Mouse (Mus musculus) cerebellum, adult 11-12 months (tissue): ENCODE results near the gene Rnf150.

Experiments
- DNase-seq: peaks from one replicate; pipeline ENCODE4 v3.0.0; 2022

Rnf150 gene

GRCm38 (mm10) chr8:82889062-82889720 is 26.0 kb downstream of the Rnf150 start:
- no peak for DNase-seq

- DNase-seq = no peak
Observed at GRCm38 (mm10) chr8:82895091-82895490, 31.9 kb downstream of the Rnf150 start.

DNA sequence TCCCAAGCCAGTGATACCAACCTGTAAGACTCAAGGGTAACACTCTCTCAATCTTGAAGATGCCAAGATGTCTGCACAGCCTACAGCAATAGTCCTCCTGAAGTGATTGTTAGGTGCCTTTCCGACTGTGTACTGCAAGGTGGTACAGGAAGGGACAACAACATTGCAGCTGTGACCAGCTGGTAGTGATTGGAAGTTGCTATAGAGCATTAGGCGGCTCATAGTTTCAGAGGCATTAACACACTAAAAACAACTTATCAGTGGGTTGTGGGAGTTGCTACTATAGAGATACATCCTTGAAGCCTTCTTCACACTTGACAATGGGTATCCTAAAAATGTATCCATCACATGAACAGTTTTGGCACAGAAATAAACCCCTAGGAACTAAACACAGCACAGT is 33.6 kb downstream of the Rnf150 start:
- no peak for DNase-seq

DNA sequence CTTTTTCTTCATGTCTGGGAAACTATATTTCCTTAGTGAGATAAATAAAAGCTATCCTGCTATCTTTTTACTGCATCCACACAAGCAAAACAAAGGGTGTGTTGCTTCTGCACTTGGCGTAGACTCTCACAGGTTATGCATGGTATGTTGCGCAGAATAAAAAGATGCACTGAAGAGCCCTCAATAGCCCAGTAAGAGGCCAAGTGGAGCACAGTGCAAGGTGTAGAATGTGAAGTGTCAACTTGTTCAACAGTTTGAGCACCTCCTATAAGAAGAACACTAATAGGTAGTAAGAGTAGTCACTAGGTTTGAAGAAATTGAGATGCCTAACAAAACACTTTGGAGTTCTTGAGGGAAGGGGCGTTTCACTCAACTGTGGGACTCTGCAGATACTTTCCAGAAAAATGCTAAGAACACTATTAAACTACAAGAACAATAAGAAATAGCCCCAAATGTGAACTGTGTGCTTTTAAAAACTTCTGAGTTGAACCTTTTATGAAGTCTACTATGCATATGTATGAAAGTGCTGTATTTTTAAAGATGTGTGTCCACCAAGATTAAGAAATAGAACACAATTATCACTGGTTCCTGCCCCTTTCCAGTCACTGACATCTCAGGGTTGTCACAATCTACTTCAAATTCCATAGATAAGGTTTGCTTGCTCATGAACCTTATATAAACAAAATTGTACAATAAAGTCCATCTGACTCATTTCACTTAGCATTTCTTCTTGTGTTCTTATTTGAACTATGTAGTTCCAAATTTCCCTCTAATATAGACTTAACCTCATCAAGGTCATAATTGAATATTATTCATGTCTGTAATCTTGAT is 34.7 kb downstream of the Rnf150 start:
- no peak for DNase-seq

DNA sequence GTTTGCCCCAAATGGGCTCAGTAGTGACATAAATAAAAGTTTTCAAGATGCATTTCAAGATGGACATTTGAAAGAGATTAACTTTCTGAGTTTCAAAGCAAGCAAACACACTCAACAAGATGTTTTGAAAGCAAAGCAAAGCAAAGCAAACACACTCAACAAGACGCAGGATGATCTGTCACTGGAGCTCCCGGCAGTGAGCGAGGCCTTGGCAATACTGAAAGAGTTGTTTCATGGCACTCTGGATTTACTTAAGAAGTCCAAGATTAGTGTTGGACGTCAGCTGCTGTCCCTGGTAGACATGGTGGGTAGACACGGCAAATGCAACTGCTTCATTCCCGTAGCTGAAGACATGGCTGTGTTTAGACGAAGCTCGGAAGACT is 35.3 kb downstream of the Rnf150 start:
- no peak for DNase-seq

DNA sequence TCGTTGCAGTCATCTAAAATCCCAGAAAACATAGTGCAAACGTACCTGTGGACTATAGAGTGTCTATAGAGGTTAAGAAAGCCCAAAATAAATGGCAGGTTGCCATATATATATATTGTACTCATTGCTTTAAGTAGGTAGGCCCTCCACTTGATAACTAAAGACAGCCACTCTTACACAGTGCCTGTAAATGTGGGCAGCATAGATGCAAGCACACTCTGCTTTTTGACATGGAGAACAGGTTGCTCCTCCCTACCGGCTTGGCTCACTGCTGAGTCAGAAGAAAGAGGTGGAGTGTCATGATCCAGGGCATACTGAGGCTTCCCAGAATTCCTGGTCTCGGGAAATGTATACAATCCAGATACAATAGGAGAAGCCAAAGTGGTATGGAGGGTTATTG is 37.8 kb downstream of the Rnf150 start:
- DNase-seq = no peak

DNA sequence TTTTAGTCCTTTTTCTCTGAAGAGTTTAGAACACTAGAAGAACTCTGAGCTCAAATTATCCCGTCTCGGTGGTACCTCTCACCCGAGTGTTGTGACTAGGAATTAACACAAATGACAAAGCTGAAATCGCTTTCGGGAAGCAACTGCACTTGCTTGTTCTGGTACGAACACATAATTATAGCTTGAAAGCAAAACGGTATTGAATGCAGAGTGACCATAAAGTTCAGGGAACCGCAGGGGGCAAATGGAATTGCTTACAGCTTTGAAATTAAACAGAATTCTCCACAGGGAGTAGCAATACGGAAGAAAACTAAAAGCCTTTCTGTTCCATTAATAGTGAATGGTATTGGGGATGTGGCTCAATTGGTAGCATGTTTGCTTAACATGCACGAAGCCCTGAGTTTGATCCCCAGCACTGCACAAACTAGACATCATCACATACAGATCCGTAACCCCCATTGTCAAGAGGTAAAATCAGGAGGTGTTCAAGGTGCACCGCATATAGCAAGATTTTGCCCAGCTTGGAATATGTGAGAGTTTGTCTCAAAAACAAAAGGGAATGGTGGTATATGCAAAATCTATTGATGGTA is 38.5 kb downstream of the Rnf150 start:
- no peak for DNase-seq

DNA sequence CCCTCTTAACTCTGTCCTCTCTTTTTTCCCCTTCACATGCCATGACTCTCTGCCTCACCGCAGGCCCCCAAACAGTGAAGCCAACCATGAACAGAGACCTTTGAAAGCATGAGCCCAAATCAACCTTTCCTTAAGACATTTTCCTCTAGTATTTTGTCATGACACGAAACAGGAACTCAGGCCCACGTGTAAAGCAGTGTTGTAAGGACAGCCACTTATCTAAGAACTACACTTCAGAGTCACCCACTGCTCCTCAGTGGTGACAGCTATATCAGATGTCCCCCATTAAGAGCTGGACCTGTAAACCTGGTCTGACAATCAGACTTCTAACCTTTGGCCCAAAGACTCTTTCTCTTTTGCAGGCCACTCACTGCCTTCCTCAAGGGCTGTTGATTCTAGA is 40.3 kb downstream of the Rnf150 start:
- DNase-seq = no peak

DNA sequence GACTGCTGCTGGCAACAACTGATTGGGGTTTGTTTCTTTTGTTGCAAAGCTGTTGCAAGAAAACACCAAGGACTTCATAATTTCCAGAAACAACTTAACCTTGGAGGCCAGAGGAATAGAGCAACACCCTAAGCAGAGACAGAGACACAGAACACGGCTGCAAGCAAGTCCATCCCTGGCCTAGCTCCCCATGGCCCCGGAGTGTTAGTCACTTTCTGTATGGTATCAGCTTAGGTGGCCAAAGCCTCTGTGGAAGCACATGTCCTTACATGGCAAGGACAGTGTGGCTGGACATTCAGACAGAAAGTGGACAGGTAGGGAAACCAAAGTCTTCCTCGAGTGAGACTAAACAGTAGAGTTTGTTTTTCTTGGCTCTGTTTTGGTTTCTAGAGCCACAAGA is 44.1 kb downstream of the Rnf150 start:
- DNase-seq = no peak

DNA sequence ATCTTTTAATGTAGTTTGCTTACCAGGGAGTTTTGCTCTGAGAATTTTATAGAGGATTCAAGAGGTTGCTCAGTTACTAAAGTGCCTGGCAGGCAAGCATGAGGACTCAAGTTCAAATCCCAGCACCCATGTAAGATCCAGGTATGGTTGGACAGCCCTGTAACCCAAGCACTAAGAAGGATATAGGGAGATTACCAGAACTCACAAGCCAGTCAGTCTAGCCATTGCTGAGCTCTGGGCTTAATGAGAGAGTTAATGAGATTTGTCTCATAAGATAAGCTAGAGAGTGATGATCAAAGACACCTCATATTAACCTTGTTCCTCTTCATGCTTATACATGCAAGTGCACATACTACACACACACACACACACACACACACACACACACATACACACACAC is 48.3 kb downstream of the Rnf150 start:
- DNase-seq = no peak

DNA sequence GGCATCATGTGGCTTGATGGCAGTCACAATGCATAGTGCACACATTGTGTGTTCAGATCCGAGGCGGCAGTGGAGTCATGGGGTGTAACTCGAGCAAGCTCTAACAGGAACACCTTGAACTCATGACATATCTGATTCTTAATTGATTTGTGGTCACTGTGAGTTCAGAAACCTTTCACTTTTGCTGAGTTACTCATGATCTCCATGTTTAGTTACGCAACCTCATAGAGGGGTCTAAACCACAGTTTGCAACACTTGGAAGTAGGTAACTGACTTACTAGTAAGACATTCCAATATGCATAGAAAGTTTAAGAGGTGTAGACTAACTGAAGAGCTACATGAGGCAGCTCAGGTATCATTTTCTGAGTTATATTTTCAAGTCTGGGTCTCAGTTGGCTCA is 49.1 kb downstream of the Rnf150 start:
- DNase-seq = no peak

- no peak for DNase-seq
Observed at GRCm38 (mm10) chr8:82914543-82914942, 51.4 kb downstream of the Rnf150 start.

DNA sequence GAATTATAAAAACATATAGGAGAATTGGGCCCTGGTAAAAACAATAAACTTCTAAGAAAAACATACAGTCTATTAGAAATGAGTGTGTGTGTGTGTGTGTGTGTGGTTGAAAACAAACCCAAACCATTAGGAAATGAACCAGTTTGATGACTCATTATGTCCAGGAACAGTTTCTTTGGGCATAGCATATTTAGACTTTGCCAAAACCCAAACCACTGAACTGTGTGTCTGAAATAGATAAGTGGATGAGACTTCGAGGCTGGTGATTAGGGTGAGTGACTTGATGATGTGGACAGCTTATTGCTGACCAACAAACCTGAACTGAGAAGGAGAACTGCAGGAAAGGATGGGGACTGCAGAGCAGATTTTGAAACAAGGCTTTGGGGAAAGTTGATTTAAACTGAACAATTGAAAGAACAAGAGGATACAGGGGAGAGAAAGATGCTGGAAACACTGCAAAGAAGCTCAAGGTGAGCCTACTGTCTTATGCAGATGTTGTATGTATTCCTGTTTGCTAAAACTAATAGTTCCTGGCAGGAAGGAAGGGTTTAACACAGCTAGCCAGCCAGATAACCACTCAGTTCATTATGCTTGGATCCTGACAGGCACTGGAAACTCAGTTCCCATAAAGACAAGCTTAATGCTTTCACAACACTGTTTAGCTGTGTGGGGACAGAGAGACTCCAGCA is 53.8 kb downstream of the Rnf150 start:
- DNase-seq = no peak

GRCm38 (mm10) chr8:82917540-82918316 is 54.6 kb downstream of the Rnf150 start:
- DNase-seq = no peak

- DNase-seq = no peak
Observed at GRCm38 (mm10) chr8:82919676-82920075, 56.5 kb downstream of the Rnf150 start.

DNA sequence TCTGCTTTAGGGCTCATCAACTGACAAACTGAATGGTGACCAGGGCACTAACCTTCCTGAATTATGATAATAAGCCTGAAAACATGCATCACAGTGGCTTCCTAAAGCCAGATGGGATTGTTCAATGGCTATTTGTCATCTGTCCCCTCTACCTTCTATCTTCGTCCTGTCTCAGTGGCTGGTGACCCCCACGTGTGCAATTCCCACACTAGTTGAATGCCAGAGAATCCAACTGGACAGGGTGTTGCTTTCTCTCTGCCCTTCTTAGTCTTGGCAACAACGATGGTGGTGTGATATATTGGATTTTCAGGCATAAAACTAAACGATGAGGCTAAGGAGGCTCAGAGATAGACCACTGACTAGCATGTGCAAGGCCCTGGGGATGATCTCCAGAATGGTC is 57.0 kb downstream of the Rnf150 start:
- no peak for DNase-seq

- DNase-seq = no peak
Observed at GRCm38 (mm10) chr8:82925286-82925685, 62.1 kb downstream of the Rnf150 start.

- no peak for DNase-seq
Observed at GRCm38 (mm10) chr8:82926518-82926917, 63.4 kb downstream of the Rnf150 start.

DNA sequence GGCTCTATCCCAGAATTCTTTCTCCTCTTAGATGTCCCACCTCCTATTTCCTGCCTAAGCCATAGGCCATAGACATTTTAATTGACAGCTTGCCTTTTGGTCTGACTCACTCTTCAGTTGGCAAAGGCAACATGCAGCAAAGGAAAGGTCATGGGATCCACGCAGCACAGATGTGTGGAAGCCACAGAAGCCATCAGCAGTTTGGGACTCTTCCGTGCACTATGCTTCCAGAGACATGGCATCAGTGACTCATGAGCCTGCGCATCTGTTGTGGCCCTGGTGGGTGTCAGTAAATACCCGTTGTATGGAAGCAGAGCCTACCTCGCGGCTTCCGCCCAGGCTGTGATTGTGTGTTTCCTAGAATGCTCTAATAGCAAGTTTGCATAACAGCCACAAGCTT is 68.4 kb downstream of the Rnf150 start:
- DNase-seq = no peak

DNA sequence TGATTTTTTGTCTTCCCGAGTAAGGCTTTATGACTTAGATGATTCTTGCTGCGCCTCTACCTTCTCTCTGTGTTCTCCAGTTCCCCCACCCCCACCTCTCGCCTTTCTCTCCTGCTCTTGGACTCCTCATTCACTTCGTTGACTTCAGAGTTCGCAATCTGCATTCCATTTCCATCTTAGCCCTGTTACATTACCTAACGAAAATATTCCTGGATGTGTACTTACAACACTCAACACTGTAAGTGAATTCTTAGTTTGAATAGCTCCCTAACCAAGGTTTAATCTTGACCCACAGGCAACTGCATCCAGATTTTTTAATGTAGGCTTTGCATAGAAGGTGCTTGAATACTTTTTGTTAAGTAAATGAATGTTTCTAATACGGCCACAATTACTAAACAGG is 73.0 kb downstream of the Rnf150 start:
- no peak for DNase-seq

GRCm38 (mm10) chr8:82936866-82937265 is 73.7 kb downstream of the Rnf150 start:
- DNase-seq = no peak

GRCm38 (mm10) chr8:82939912-82940311 is 76.8 kb downstream of the Rnf150 start:
- no peak for DNase-seq
